Mouse (Mus musculus) frontal cortex, adult 2 months (tissue): ENCODE measurements around the gene Srsf10. TPM values are rescaled to one million over a fixed set of nuclear protein-coding genes. Genes with fewer than 3 reads are reported as not detected.

ENCODE experiments used
- DNase-seq, 2 experiments: peaks; one replicate each; pipeline ENCODE4 v3.0.0; 2022; ENCODE audit warnings: low spot score in 1 of 2; ENCODE audit errors: extremely low spot score in 1 of 2
- polyA plus RNA-seq: library from polyadenylated mRNA; depleted of rRNA; stranded (reverse); fragments of >200 nt; gene quantifications from 2 replicates; pipeline ENCODE4 v1.2.3, GENCODE M21; 2012; rRNA removed

Srsf10 gene
- polyA plus RNA-seq, 1 experiment, result 68.5 TPM

DNA sequence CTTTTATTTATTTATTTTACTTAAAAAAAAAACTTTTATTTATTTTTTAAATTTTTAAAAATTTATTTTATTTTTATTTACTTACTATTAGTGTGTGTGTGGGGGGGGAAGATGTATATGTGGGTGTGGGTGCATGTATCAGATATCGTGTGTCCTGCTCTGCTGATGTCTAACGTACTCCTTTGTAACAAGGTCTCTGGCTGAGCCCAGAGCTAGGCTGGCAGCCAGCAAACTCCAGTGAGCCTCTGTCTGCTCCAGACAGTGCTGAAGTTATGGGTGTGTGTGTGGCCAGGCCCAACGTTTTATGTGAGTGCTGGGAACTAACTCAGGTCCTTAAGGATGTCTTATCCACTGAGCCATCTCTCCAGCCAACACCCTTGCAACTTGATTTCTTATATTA, 56.6 kb downstream of the Srsf10 start:
- no peak for DNase-seq

GRCm38 (mm10) chr4:135912835-135913234, 57.3 kb downstream of the Srsf10 start:
- no peak for DNase-seq

GRCm38 (mm10) chr4:135913433-135913832, 57.9 kb downstream of the Srsf10 start:
- DNase-seq, result no peak

- DNase-seq, result no peak
Observed at GRCm38 (mm10) chr4:135918635-135919279, 63.2 kb downstream of the Srsf10 start.

GRCm38 (mm10) chr4:135919280-135919639, 63.7 kb downstream of the Srsf10 start:
- no peak for DNase-seq

Other genes with a start within 250 kb of the Srsf10 start
- 0.29 and 0.30 TPM in 2 replicates for gene Ifnlr1, start 169.5 kb upstream of the Srsf10 start, polyA plus RNA-seq
- gene Il22ra1, start 127.6 kb upstream of the Srsf10 start, polyA plus RNA-seq, result 0.04 and 0.06 TPM in 2 replicates
- gene Myom3, start 96.0 kb upstream of the Srsf10 start, polyA plus RNA-seq, result 1.8 and 2.6 TPM in 2 replicates
- gene Pnrc2, start 18.1 kb downstream of the Srsf10 start, polyA plus RNA-seq, result 63.1 and 68.6 TPM in 2 replicates
- gene Cnr2, start 39.6 kb downstream of the Srsf10 start, polyA plus RNA-seq, result 0.11 and 0.14 TPM in 2 replicates
- 40.4 and 42.3 TPM in 2 replicates for gene Fuca1, start 65.0 kb downstream of the Srsf10 start, polyA plus RNA-seq
- 56.1 and 56.2 TPM in 2 replicates for gene Hmgcl, start 90.7 kb downstream of the Srsf10 start, polyA plus RNA-seq
- 31.9 and 37.6 TPM in 2 replicates for gene Gale, start 108.0 kb downstream of the Srsf10 start, polyA plus RNA-seq
- 108 and 117 TPM in 2 replicates for gene Lypla2, start 116.9 kb downstream of the Srsf10 start, polyA plus RNA-seq
- gene Pithd1, start 131.5 kb downstream of the Srsf10 start, polyA plus RNA-seq, result 107 TPM in 2 replicates
- 18.8 and 20.4 TPM in 2 replicates for gene Eloa, start 166.0 kb downstream of the Srsf10 start, polyA plus RNA-seq
- gene Rpl11, start 197.7 kb downstream of the Srsf10 start, polyA plus RNA-seq, result 507 and 512 TPM in 2 replicates